Mouse (Mus musculus) embryonic fibroblast, embryonic 13.5 days (primary cell): ENCODE data around the gene Arl15. TPM values are rescaled to one million over a fixed set of nuclear protein-coding genes. Genes with fewer than 3 reads are reported as not detected.

Experiments used
- H3K27ac ChIP-seq: 2 replicates; pipeline ENCODE4 v1.5.1; 2012; ENCODE audit warnings: low read length, control low read depth, inconsistent platforms; ENCODE audit not compliant: insufficient read depth
- H3K4me1 ChIP-seq: 2 replicates; pipeline ENCODE4 v1.6.1; 2011; ENCODE audit warnings: low read length; ENCODE audit not compliant: control insufficient read depth, insufficient read depth
- H3K4me3 ChIP-seq: 2 replicates; pipeline ENCODE4 v1.5.1; 2011; ENCODE audit warnings: mild to moderate bottlenecking, control low read depth, low read length; ENCODE audit not compliant: insufficient read depth
- CTCF ChIP-seq: IDR thresholded peaks from 2 replicates; pipeline ENCODE4 v1.5.1; 2011; ENCODE audit warnings: mild to moderate bottlenecking, control low read depth, low read length, moderate library complexity, borderline replicate concordance; ENCODE audit not compliant: insufficient read depth
- POLR2A ChIP-seq: IDR thresholded peaks from 2 replicates; pipeline ENCODE4 v1.6.1; 2011; ENCODE audit warnings: low read depth, mild to moderate bottlenecking, control low read depth, low read length, moderate library complexity
- polyA plus RNA-seq: library from polyadenylated mRNA; stranded (reverse); fragments of >200 nt; gene quantifications from 2 replicates; pipeline ENCODE4 v1.2.4, GENCODE M21; 2011; ENCODE audit warnings: low read depth; ENCODE audit not compliant: missing spikeins, insufficient read length

The Arl15 gene
- polyA plus RNA-seq, 1 experiment, result 26.9 TPM

- no peak for TF ChIP-seq CTCF
- no peak for TF ChIP-seq POLR2A
- Histone ChIP-seq H3K4me3 (no peak overlapping the region), H3K4me1 (peaks cover 4% of the 10 kb centered on the region; the same call in 1 of the 2 replicates), H3K27ac (no peak overlapping the region)
Observed at GRCm38 (mm10) chr13:114158111-114158730, 363.9 kb downstream of the Arl15 start.

DNA sequence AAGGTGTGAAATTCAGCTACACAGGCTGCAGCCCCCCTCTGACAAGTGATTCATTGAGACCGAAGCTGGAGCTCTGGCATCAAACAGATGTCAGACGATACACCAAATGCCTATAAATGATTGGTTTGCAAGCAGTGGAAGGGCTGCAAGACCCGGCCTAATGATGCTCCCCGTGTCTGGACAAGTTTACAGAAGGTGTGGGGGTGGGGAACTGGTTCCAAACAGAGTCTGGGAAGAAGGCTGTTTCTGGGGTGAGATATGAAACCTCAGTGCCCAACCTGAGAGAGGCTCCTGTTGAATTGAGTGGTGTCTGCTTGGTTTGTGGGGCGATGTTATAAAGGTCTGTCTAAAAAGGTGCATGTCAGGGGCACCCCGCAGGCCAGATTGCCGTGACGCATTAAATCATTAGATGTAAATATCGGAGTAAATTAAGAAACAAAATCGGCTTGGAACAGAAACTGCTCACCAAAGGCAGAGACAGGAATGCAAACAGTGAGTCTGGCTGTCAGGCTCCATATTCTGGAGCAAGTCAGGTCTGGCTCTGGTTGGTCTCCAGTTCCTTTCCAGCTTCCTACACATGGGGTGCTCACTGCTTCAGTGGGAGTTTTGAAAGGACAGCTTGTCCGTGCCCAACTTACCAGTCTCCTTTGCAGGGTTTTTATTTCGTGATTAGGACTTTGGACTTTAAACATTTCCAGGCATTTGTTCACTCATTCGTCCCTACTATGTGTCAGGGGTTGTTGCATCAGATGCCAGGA lies 365.5 kb downstream of the Arl15 start:
- Histone ChIP-seq H3K27ac (no peak overlapping the region), H3K4me3 (no peak overlapping the region), H3K4me1 (peaks cover 4% of the 10 kb centered on the region; the same call in 1 of the 2 replicates)
- TF ChIP-seq CTCF, result no peak
- TF ChIP-seq POLR2A, result no peak

DNA sequence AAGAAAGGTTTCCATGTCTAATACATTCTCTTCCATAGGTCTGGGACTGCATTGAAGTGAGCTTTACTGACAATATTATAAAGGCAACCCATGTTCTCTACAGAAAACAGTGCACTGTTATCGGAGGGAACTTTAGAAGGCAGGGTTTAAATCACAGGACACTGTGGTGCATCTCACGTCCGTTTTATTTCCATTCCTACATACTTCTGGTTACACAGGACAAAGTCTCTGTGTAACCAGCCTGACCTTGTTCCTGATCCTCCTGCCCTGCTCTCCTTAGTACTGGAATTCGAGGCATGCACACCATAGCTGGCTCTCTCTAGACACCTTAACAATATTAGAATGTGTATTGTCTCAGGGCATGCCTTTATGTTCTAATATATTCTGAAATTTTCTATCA lies 368.4 kb downstream of the Arl15 start:
- Histone ChIP-seq H3K4me3 (no peak overlapping the region), H3K27ac (no peak overlapping the region), H3K4me1 (peaks cover 4% of the 10 kb centered on the region; the same call in 1 of the 2 replicates)
- TF ChIP-seq CTCF (no peak), POLR2A (no peak)

DNA sequence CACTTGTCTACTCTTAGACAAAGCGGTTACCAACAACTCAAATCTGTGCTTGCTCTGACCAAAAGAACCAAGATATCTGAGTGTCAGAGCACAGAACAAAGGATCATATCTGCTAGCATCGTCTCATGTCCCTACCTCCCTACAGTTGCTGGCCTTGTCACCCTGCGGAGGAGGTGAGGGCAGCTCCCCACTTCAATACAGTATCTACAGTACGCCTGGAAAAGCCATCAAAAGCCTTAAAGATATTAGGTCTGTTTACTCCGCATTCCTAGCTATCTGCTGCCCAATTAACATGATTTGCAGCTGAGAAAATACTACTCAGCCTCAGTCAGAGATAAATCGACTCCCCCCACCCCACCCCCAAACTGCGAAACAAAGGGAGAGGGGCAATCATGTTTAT lies 371.3 kb downstream of the Arl15 start:
- H3K4me3 ChIP-seq, result no peak overlapping the region
- TF ChIP-seq CTCF (no peak), POLR2A (no peak)

GRCm38 (mm10) chr13:114166439-114167183 lies 372.3 kb downstream of the Arl15 start:
- Histone ChIP-seq H3K4me3 (no peak overlapping the region), H3K4me1 (no peaks in the 10 kb centered on the region), H3K27ac (no peak overlapping the region)
- no peak for TF ChIP-seq CTCF
- no peak for TF ChIP-seq POLR2A

More for the DNA sequence above, 371.3 kb downstream of the Arl15 start:
- H3K4me1 ChIP-seq, result no peaks in the 10 kb centered on the region
- no peak overlapping the region for H3K27ac ChIP-seq

- Histone ChIP-seq H3K27ac (no peak overlapping the region), H3K4me1 (no peaks in the 10 kb centered on the region), H3K4me3 (no peak overlapping the region)
- TF ChIP-seq CTCF (no peak), POLR2A (no peak)
Observed at GRCm38 (mm10) chr13:114170061-114170460, 375.8 kb downstream of the Arl15 start.

DNA sequence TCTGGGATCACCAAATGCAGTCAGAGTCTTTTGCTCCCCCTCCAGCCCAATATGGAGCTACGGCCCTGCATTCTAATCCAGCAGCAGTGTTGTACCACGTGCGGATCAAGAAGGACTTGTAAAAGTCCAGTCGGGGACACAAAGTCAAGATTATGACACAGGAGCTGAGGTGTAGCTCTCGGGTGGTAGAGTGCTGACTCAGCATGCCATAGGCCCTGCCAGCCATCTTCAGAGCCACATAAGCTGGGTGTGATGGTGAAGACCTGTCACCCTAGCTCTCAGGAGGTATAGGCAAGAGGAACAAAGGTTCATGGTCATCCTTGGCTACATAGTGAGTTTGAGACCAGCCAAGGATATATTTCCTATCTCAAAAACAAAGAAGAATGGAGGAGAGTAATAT lies 377.2 kb downstream of the Arl15 start:
- H3K27ac ChIP-seq, result no peak overlapping the region
- TF ChIP-seq CTCF (no peak), POLR2A (no peak)
- H3K4me3 ChIP-seq, result no peak overlapping the region
- no peaks in the 10 kb centered on the region for H3K4me1 ChIP-seq

GRCm38 (mm10) chr13:114188107-114188506 lies 393.8 kb downstream of the Arl15 start:
- H3K4me3 ChIP-seq, result no peak overlapping the region
- H3K4me1 ChIP-seq, result no peaks in the 10 kb centered on the region
- H3K27ac ChIP-seq, result no peak overlapping the region
- TF ChIP-seq CTCF (no peak), POLR2A (no peak)

DNA sequence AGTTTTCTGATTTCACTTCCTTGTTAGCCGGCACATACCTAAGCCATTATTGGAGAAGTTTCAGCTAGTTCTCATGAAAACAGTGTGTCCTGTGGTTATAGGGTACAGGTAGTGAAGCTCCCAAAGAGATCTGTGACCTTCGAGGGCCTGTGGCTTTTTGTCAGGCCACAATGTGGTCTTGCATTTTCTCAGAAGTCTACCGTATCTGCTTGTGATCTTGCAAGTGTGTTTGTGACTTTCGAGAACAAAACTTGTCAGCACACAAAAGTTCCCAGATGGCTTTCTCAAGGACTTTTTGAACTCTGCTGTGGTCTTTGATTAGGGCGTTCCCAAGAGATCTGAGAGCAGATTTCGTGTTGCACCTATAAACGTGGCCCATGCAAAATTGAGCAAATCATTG lies 394.5 kb downstream of the Arl15 start:
- Histone ChIP-seq H3K4me1 (no peaks in the 10 kb centered on the region), H3K27ac (no peak overlapping the region), H3K4me3 (no peak overlapping the region)
- no peak for TF ChIP-seq CTCF

DNA sequence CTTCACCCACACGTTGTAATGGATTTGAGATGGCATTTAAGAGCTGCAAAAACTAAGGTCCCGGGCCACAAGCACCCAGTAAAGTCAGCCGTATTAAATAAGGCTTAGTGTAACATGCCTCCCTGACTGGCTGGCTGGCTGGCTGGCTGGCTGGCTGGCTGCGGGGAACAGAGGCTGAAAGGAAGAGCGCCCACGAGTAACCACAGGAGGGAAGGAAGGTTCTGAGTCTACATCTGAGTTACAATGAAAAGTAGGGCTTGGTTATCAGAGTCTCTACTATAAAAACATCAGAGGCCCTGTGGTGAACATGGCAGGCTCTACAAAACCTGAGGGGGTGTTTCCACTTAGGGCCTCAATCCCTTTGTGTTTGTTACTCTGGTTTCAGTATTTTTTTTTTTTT lies 395.1 kb downstream of the Arl15 start:
- H3K4me3 ChIP-seq, result no peak overlapping the region
- no peaks in the 10 kb centered on the region for H3K4me1 ChIP-seq
- no peak for TF ChIP-seq CTCF
- no peak for TF ChIP-seq POLR2A
- H3K27ac ChIP-seq, result no peak overlapping the region
